Mouse (Mus musculus): ENCODE data around the gene Vapb.
A peak's percentile ranks its signal among the peaks of the same experiment; 100 is the strongest.
"Not testable (repeated sequence)": the region's sequence is repeated elsewhere in the genome, so short reads cannot be mapped to it uniquely, and the experiment has no call there.

Gene Vapb

DNA sequence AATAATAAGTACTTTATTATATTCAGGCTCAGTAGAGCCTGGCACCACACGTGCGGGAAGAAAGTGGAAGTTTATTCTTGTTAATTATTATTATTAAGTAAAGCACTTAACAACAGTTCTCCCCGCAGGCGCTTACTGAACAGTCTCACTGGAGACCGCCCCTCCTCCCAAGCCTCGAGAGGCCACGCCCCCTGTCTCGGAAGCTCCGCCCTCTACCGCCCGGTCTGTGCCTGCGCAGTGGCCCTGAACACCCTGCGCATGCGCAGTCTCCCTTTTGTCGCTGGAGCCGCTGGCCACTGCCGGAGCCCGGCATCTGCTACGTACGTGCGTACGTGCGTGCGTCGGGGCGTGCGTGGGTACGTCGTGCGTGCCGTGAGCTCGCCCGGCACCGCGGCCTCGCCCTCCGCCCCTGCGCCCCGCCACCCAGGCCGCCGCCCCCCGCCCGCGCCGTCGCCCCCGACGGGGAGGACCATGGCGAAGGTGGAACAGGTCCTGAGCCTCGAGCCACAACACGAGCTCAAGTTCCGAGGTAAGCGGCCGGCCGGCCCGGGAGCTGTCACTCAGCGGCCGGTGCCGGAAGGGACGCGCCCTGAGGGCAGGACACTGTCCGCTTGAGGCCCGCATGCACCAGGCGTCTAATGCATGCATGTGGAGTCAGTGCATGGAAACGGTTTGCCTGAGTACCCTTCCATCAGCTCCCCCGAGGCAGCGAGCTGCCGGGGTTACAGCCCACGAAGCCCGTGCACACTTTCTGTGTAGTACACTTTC, at the start of gene Vapb:
Gene Vapb (plus strand): TSS at position 290 of the 768 bp plus-strand sequence.
- peak; percentile 100 for DNase-seq

DNA sequence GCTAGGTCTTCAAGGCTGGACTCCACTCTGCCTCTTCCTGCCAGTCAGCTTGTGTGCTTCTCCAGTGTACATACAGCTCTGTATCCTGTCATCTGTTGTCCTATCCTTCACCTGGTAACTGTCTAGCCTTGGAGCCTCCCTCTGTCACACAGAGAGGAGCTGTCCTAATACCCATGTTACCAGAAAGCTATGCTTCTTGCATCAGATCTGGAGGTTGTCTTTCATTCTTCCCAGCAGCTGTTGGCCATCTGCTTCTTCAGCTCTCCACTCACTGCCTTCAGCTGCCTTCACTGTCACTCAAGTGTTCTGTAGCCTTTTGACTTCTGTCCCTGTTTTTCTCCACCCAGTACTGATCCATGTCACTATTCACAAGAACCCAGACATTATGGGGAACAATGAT, 47.5 kb upstream of the Vapb start:
- DNase-seq: no peak

DNA sequence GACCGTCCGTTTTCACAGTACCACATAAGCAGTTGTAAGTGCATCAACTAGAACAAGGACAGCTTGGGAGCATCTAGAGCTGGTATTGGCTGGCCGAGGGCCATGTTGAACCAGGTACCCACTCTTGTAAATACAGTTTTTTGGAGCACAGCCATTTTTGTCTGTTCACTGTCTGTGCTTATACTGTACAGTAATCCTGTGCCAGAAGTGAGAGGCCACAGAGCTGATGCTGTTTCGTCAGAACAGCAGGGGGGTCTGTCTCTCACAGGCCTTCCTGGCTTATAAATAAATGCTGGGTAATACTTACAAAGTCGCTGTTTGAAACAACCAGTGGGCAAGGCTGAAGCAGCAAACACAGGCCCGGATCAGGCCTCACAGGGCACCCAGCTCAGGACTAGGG, 45.6 kb upstream of the Vapb start:
- DNase-seq: no peak

DNA sequence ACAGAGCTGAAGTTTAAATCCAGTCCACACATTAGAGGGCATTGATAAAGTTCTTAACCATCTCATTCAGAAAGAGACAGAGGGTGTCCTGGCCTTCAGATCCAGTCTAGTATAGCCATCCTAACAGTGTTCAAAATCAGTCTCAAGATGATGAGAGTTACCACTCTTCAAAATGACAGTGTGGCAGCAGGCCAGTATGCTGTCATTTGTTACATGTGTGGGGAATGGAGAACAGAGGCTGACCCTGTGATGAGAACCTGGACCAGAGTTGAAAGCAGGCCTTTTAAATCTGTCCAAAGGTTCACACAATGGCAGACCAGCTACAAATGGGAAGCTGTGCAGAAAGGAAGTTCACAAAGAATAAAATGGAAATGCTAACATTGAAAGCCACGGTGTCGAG, 44.6 kb upstream of the Vapb start:
- no peak for DNase-seq

DNA sequence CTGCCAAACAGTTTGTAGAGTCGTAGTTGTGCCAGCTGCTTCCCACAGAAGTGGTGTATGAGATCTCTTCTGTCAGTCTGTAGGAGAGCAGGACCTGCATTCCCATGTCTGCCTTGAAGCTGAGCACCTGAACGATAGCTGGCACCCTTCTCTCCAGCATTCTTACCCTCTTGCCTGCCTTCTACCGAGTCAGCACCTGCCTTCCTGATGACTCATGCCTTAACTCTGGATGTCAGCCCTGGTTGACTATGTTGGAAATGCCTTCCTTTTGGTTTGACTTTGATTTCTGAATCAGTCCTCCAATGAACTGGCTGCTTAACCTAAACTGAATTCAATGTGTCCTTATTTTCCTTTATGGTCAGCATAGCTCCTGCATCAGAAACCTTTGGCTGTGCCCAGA, 38.5 kb upstream of the Vapb start:
- no peak for DNase-seq

DNA sequence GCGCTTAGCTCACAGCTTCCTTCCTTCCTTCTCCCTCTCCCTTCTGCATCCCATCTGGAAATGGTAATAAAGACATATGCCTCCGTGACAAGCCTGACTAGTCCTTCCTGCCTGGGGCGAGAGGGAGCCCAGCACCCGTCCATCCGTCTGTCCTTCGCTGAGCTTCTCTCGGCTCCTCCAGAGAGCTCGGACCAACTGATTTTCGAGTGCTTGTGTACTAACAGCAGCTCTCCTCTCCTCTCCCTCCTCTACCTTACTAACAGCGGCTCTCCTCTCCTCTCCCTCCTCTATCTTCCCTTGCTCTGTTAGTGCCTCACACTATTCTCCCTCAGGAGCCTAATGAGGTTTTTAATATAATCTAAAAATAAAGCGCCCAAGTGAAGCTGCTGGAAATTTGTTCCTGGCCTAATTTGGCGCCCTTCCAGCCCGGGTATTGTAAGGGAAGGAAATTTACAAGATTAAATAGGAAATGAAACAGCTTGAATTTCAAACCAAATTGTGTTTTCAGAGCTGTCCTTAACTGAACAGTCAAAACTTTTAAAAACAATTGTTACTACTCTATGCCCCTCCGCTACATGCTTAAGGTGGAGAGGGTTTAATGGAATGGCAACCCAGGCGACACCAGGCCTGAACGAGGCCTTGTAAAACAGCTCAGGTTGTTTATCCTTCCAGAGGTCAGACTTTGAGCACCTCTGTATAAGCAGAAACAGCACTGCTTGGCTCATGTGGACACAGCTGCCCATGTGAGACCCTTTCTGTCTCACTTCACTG, 35.0 kb upstream of the Vapb start:
- no peak for DNase-seq

DNA sequence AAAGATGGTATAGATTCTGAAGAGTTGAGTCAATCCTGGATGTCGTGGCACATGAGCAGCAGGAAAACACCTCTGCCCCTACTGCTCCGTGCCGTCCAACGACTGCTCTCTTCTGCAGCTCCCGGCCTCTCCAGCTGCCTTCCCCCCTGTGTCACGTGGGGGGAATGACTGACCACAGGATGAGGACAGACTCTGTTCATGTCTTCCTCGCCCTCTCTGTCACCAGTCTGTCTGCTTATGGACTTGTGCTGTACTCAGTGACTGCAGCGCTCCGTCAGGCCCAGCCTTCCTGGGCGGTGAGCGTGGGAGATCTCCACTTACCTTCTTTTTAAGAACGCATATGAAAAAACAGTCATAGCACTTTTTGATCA, 34.5 kb upstream of the Vapb start:
- DNase-seq: no peak

DNA sequence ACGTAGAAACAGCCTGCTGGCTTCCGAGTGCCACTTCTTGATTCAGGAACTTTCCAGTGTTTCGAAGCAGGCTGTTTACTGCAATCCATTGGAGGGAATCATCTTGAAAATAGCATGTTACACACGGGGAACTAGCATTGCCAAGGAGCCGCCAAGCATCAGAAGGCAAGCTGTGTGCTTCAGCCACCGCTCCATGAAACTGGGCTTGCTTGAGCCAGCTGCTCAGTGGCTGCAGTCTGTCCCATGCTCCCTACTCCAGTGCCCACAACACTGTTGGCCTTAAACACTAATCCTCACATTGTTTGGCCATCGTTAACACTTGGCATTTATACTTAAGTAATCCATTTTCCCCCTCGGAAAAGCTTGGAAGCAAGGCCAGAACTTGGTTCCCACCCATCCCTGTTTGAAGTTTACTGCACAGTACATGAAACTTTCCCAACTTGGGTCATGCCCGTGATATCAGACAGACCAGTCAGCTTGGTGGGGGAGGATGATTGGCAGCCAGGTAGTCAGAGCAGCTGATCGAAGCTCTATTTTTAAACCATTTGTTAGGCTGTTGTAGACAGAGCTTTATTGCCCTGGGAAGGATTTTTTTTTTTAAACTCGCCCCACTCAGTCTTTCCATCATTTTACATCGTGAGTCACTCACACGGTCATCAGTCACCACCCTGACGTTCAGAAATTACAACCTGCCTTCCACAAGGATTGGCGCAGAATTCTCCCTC, 31.3 kb upstream of the Vapb start:
- no peak for DNase-seq

DNA sequence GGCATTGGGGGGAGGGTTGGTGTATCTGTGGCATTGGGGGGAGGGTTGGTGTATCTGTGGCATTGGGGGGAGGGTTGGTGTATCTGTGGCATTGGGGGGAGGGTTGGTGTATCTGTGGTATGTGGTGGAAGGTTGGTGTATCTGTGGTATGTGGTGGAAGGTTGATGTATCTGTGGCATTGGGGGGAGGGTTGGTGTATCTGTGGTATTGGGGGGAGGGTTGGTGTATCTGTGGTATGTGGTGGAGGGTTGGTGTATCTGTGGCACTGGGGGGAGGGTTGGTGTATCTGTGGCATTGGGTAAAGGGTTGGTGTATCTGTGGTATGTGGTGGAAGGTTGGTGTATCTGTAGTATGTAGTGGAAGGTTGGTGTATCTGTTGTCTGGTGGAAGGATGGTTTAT, 29.7 kb upstream of the Vapb start:
- DNase-seq: not testable (repeated sequence)

DNA sequence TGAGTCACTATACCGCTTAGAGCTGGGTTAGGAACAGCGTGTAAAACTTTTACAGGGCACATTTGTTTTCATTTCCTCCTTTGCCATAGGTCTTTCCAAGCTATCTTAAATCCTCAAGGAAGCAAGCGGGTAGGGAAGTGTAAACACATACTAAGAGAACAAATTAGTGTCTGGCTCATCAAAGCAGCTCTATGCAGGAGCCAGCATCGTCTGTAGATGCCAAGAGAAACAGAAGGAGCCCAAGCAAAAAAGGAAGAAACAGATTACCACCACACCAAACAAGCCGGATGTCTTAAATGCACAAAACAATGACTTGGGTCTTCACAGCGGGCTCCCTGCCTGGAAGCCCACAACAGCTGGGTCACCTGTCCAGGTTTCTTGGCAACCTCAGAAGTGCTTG, 27.1 kb upstream of the Vapb start:
- DNase-seq: no peak

DNA sequence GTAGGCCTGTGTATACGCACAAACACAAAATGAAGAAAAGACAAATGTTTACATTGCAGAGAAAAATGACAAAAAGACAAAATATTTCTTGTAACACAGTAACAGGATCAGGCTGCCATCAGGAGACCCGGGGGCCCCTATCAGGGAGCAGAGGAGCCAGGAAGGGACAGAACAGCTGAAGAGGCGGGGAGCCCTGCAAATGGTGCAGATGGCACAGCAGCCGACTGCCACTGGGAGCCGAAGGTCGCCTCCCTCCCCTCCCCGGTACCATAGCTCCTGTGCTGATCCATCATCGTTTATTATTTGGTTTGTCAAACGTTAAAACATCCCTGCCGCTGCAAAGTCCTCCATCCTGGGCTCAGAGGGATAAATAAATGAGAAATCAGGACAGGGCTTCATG, 24.7 kb upstream of the Vapb start:
- no peak for DNase-seq

DNA sequence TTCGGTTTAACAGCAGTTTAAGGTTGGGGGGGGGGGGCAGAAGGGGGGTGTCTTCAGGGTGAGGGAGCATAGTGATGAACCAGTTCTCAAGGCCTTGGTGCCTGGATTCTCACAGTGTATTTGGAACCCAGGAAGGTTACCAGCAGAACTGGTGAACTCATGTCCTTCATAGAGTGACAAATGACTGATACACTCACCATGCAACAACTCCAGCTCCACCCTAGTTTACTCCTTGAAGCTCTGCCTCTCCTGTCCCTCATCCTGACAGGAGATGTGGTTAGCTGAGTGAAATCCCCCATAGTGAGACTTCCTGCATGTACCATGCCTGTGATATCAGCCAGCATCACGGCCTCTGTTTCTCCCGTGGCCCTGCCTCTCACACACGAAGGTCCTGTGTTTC, 24.1 kb upstream of the Vapb start:
- DNase-seq: no peak

DNA sequence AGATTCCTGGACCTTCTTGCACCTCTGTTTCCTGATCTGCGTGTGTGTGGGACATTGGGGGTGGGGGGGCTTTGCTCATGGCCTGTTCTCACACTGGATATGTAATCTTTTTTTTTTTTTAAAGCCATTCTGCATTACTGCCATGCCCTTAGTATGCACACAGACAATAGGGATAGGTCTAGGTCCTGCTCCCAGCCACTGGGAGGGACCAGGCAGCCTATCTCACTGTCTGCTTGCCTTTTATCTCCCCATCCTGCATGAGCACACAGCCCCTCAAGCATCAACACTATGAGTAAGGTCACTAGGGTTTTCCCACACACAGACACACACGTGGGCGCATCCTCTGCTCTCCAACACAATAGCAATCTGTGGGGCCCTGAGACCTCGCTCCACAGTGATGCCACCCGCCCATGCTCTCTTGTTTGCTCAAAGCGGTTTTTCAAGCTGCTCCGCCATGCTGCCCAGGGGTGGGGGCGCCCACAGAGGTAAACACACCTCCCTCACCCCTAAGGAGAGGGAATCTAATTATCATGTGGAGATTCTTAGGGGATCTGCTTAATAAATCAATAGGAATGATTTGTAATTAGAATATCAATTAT, 22.6 kb upstream of the Vapb start:
- DNase-seq: no peak

DNA sequence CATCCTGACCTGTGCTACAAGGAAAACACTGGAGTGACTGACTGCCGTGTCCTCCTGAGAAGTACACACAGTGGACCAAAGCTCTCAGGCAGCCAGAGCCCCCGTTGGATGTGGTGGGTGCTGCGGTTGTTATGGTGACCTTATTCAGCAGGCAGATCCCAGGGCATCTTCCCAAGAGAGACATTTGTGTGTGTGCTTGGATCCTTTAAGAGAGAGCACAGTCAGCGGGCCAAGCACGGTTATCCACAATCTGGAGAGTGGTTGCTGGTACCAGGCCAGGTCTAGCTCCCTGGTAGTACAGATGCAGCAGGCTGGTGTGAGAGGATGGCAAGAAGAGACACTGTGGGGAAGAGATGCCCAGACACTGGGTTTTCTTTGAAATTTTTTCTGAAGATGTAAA, 20.3 kb upstream of the Vapb start:
- DNase-seq: no peak

DNA sequence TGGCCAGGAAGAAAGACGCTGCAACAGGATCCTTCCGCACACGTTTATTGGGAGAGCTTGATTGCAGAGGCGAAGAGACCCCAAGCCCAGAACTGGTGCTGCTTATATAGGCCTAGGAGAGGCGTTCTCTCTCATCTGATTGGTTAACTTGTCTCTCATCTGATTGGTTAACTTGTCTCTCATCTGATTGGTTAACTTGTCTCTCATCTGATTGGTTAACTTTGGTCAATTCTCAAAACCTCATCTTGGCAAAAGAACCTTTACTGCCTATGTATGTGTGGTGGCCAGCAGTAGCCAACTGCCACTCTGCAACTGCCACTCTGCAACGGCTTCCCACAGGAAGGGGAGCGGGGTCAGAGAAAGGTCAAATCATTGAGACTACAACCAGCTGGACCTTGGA, 18.2 kb upstream of the Vapb start, which contains the start of gene 1700010B08Rik:
Gene 1700010B08Rik (plus strand): TSS at position 301 of the 400 bp plus-strand sequence.
- DNase-seq: not testable (repeated sequence)

DNA sequence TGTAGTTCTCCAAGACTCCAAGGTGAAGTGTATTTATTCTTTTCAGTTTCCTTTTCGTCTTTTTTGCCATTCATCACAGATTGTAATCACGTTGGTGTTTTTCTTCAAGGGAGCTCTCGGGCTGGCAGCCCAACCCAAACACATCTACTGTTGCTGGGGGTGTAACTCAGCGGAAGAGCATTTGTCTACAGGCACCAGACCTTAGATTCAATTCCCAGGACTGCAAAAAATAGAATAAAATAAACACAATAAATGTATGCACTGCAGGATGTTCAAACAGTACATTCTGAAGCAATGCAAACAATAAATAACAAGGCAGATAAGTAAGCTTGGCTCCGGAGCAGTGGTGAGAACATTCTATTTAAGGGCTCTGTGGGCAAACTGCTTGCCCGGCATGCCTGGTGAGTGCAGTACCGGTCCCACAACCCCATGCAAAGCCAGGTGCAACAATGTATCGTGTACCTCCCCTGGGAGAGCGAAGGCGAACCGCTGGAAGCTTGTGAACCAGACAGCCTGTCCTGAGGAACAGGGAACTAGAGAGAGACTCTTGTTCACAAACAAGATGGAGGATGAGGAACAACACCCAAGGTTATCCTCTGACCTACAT, 15.0 kb upstream of the Vapb start:
- no peak for DNase-seq

DNA sequence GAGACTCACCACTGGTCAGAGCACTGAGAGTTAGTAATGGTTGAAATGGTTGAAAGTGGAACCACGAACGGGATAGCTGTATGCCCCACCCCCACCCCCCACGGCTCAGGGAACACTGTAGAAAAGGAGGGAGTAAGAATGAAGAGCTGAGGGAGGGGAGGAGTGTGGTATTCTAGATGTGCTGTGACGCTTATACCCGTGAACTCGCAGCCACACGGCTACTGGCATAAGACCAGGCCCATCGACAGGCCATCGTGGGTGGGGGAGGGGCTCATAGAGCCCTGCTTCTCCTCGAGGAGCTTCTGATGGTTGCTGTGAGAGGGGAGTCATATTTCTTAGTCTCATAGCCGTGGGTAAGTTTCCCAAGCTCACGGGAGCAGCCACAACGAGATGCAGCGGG, 12.9 kb upstream of the Vapb start:
- no peak for DNase-seq

DNA sequence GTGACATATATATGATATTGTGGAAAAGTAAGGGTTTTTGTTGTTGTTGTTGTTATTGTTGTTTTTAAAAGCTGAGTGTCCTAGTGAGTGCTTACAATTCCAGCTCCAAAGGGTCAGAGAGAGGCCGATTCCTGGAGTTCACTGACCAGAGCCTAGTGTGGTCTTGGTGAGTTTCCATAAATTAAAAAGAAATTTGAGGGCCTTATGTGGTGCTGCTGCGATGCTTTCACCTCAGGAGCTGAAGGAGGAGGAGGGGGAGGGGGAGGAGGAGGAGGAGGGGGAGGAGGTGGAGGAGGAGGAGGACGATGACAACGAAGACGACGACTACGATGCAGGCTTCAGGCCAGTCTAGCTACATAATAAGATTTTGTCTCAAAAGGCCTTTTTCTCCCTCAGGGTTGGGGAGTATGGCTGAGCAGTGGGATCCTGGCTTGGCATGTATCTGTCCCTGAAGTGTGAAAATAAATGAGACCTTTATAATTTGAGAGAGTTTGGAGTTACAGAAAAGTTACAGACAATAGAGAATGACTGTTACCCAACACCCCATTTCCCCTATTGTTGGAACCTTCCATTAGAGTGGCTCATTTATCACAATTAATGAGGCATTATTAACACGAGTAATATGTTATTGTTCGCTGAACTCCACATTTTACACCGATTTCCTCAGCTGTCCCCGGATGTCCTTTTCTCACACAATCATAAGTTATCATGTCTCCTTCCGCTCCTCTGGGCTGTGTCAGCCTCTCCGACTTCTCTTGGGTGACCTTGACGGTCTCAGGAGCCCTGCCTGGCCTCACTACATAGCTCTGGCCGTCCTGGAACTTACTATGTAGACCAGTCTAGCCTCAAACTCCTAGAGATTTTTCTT, 12.1 kb upstream of the Vapb start:
- no peak for DNase-seq

DNA sequence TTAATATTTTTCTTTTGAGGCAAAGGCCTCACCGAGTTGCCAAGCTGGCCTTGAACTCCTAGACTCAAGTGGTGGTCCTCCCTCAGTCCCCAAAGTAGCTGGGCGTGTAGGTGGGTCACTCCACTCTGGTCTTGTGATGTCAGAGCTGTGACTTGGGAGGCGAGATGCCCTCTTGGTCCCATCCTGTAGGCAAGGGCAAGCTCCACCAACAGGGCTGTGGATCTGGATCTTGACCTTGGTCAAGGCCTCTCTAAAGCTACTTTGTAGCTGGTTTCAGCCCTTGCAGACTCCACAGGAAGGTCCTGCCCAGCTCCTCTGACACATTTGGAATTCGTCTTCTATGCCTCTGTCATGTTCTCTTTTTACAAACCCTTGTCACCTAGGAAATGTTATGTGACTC, 11.5 kb upstream of the Vapb start:
- DNase-seq: no peak

DNA sequence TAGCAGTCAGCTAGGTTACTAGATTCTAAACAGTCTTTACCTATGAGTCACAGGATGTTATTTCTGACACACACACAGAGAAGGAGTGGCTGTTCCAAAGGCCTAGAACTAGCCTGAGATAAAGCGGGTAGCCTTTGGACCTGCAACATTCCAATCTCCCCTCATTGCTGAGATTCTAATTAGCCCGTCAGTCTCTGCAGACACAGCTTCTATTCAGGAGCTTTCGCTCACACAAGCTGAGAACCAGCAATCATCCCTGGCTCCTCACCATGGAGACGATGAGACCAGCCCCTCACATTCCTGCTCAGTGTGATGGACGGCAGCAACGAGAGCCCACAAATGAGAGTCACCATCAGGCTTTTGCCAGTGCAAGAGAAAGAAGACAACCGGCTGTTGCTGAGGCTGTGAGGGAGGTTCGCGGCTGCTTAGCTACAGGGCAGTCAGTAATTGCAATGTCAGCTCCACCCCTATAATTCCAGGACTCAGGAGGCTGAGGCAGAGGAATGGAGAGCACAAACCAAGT, 6.8 kb upstream of the Vapb start:
- DNase-seq: peak; percentile 7

DNA sequence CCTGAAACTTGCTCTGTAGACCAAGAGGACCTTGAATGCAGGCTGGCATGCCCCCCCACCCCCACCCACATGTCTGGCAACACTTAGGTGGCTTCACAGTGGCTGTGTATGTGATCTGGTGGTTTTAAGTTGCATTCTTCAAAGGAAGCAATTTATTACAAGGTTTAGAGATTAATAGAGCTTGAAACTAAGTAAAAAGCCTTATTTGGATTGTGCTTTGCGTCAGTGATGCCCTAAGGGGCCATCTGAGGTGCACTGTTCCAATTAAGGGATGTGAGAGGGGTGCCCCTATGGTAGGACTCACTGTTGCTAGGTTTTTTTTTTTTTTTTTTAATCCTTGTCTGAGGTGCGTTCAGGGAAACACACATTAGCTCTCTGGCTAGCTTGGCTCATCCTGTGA, 2.9 kb upstream of the Vapb start:
- no peak for DNase-seq

DNA sequence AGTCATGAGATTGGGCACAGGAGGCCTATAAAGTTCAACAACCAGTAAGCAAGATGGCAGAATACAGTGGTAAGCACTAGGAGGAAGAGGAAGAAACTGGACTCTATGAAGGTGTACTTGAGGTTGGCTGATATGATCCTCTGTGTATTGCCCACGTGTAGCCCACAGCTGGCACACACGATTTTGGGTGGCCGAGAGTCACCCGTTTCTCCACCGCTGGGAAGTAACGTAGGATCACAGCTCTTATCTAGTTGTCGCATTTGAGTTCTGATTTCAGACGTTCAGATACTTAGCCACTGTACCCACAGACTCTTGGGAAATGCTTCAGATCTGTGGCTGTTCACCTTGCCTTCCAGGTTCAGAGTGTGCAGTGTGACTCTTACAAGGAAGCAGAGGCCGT, 921 bp downstream of the Vapb start:
- no peak for DNase-seq
